Mouse (Mus musculus) lung, postnatal 0 days (tissue): ENCODE results near the gene Tldc2.

Experiments
- CTCF ChIP-seq: IDR thresholded peaks from 2 replicates; pipeline ENCODE4 v1.5.1; 2016; ENCODE audit warnings: antibody characterized with exemption, mild to moderate bottlenecking
- EP300 ChIP-seq: IDR thresholded peaks from 2 replicates; pipeline ENCODE4 v1.6.1; 2016; ENCODE audit warnings: antibody characterized with exemption, mild to moderate bottlenecking, control low read depth

GRCm38 (mm10) chr2:157043987-157044386 lies 42.9 kb upstream of the Tldc2 start:
- peak; percentile 71 for TF ChIP-seq CTCF
- TF ChIP-seq EP300, result no peak
